Mouse (Mus musculus) megakaryocyte, embryonic 14.5 days (primary cell): ENCODE data around the gene Serpinb7. TPM values are rescaled to one million over a fixed set of nuclear protein-coding genes. Genes with fewer than 3 reads are reported as not detected.

Experiments used
- H3K27me3 ChIP-seq: replicated peaks from 2 replicates; pipeline ENCODE3; 2012; ENCODE audit warnings: inconsistent platforms
- H3K36me3 ChIP-seq: replicated peaks from 2 replicates; pipeline ENCODE3; 2012; ENCODE audit warnings: low read length, inconsistent platforms, mixed read lengths
- H3K4me1 ChIP-seq: 2 replicates; pipeline ENCODE4 v1.6.1; 2012; ENCODE audit warnings: inconsistent platforms
- H3K4me3 ChIP-seq: replicated peaks from 2 replicates; pipeline ENCODE3; 2012; ENCODE audit warnings: moderate library complexity, mild to moderate bottlenecking, inconsistent platforms
- H3K9me3 ChIP-seq: 2 replicates; pipeline ENCODE4 v1.6.1; 2012; ENCODE audit warnings: inconsistent platforms
- FLI1 ChIP-seq: IDR thresholded peaks from 2 replicates; pipeline ENCODE4 v1.6.1; 2012; ENCODE audit warnings: low read length, inconsistent platforms, mixed read lengths
- GATA1 ChIP-seq: IDR thresholded peaks from 3 replicates; pipeline ENCODE4 v1.6.1; 2012; ENCODE audit warnings: mixed read lengths, low read length, inconsistent platforms, borderline replicate concordance
- polyA plus RNA-seq: library from polyadenylated mRNA; stranded (reverse); fragments of >175 nt; gene quantifications from 2 replicates; pipeline ENCODE4 v1.2.3, GENCODE M21; 2012; ENCODE audit warnings: low replicate concordance; ENCODE audit not compliant: insufficient read depth

Serpinb7 gene
- polyA plus RNA-seq, 1 experiment = not detected

- Histone ChIP-seq H3K4me1 (no peaks in the 10 kb centered on the region), H3K36me3 (no peaks in the 10 kb centered on the region), H3K9me3 (no peaks in the 10 kb centered on the region), H3K27me3 (no peaks in the 10 kb centered on the region), H3K4me3 (no peak overlapping the region)
- TF ChIP-seq GATA1 (no peak), FLI1 (no peak)
Observed at GRCm38 (mm10) chr1:107447228-107447931, 47.9 kb downstream of the Serpinb7 start.

- peaks cover 15% of the 10 kb centered on the region for H3K4me1 ChIP-seq
- TF ChIP-seq GATA1 (no peak), FLI1 (no peak)
- H3K36me3 ChIP-seq = no peaks in the 10 kb centered on the region
- no peaks in the 10 kb centered on the region for H3K9me3 ChIP-seq
- H3K27me3 ChIP-seq = peaks cover 2% of the 10 kb centered on the region
- no peak overlapping the region for H3K4me3 ChIP-seq
Observed at GRCm38 (mm10) chr1:107479909-107480308, 80.5 kb downstream of the Serpinb7 start.

GRCm38 (mm10) chr1:107481452-107481851, 82.0 kb downstream of the Serpinb7 start:
- no peaks in the 10 kb centered on the region for H3K36me3 ChIP-seq
- no peak for TF ChIP-seq FLI1
- TF ChIP-seq GATA1 = no peak

GRCm38 (mm10) chr1:107489577-107489976, 90.1 kb downstream of the Serpinb7 start:
- H3K4me1 ChIP-seq = peaks cover 68% of the 10 kb centered on the region
- H3K36me3 ChIP-seq = no peaks in the 10 kb centered on the region
- no peak for TF ChIP-seq FLI1
- no peak for TF ChIP-seq GATA1
- no peaks in the 10 kb centered on the region for H3K27me3 ChIP-seq
- no peaks in the 10 kb centered on the region for H3K9me3 ChIP-seq
- no peak overlapping the region for H3K4me3 ChIP-seq

More at GRCm38 (mm10) chr1:107481452-107481851, 82.0 kb downstream of the Serpinb7 start:
- peaks cover 31% of the 10 kb centered on the region for H3K4me1 ChIP-seq
- peaks cover 2% of the 10 kb centered on the region for H3K27me3 ChIP-seq
- H3K4me3 ChIP-seq = peak overlapping the region; percentile 85
- no peaks in the 10 kb centered on the region for H3K9me3 ChIP-seq

- no peaks in the 10 kb centered on the region for H3K9me3 ChIP-seq
- peaks cover 68% of the 10 kb centered on the region for H3K4me1 ChIP-seq
- peak overlapping the region; percentile 82 for H3K4me3 ChIP-seq
- H3K27me3 ChIP-seq = no peaks in the 10 kb centered on the region
- TF ChIP-seq GATA1 (peak; percentile 93; the same call in 2 of the 3 replicates), FLI1 (peak; percentile 33; the same call in 1 of the 2 replicates)
- H3K36me3 ChIP-seq = no peaks in the 10 kb centered on the region
Observed at GRCm38 (mm10) chr1:107496789-107497188, 97.3 kb downstream of the Serpinb7 start.

GRCm38 (mm10) chr1:107502025-107502424, 102.6 kb downstream of the Serpinb7 start:
- Histone ChIP-seq H3K36me3 (no peaks in the 10 kb centered on the region), H3K9me3 (no peaks in the 10 kb centered on the region), H3K4me3 (no peak overlapping the region), H3K4me1 (peaks cover 92% of the 10 kb centered on the region), H3K27me3 (no peaks in the 10 kb centered on the region)
- TF ChIP-seq GATA1 = no peak
- TF ChIP-seq FLI1 = no peak

Other genes with a start within 250 kb of the Serpinb7 start
- gene Serpinb3b, start 121.3 kb upstream of the Serpinb7 start, polyA plus RNA-seq = not detected in 2 replicates
- not detected in 2 replicates for gene Serpinb3c, start 121.3 kb upstream of the Serpinb7 start, polyA plus RNA-seq
- not detected in 2 replicates for gene Serpinb11, start 38.5 kb upstream of the Serpinb7 start, polyA plus RNA-seq
- gene Serpinb2, start 111.8 kb downstream of the Serpinb7 start, polyA plus RNA-seq = 45.8 and 210 TPM in 2 replicates
- 0.26 TPM in 1 of 2 replicates, not detected in the other for gene Serpinb8, start 190.4 kb downstream of the Serpinb7 start, polyA plus RNA-seq